Mouse (Mus musculus) megakaryocyte, embryonic 14.5 days (primary cell): ENCODE measurements at regions not wholly inside any gene's neighbourhood (a gene's known extent, or its start where the extent isn't known, plus 50 kb on each side); places are given as distances from the start of the nearest gene placed in this dataset.

ENCODE experiments used
- FLI1 ChIP-seq: IDR thresholded peaks from 2 replicates; pipeline ENCODE4 v1.6.1; 2012; ENCODE audit warnings: low read length, inconsistent platforms, mixed read lengths
- GATA1 ChIP-seq: IDR thresholded peaks from 3 replicates; pipeline ENCODE4 v1.6.1; 2012; ENCODE audit warnings: mixed read lengths, low read length, inconsistent platforms, borderline replicate concordance

DNA sequence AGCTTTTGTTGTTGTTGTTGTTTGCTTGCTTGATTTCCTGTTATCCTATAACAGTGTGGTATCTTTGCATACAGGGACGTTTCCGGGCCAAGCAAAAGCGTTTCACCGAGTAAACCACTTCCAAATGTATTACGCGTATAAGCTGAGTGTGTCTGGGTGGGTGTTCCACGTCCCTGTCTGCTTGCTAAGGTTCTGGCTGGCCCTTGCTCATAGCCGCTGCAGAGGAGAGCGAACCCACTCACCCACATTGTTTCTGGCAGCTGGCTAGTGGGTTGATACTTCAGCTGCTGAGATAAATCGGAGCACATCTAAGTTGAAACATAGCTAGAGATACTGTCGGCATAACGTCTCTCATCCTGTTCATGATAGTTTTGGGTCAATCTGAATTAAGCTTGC is 248.4 kb downstream of the Etnk1 start:
- TF ChIP-seq GATA1 (no peak), FLI1 (no peak)
